Mouse (Mus musculus) liver, adult 2 months (tissue): ENCODE measurements around the gene Gemin5. TPM values are rescaled to one million over a fixed set of nuclear protein-coding genes. Genes with fewer than 3 reads are reported as not detected.
A peak's percentile ranks its signal among the peaks of the same experiment; 100 is the strongest.
"Not testable (repeated sequence)": the region's sequence is repeated elsewhere in the genome, so short reads cannot be mapped to it uniquely, and the experiment has no call there.

Experiments
- DNase-seq: peaks from one replicate; pipeline ENCODE4 v3.0.0-alpha.2; 2011; ENCODE audit warnings: low read depth, low spot score; ENCODE audit errors: extremely low read depth
- H3K27ac ChIP-seq: fragments of 200-500 bp; replicated peaks from 2 replicates; pipeline ENCODE4 v1.5.1; 2012; ENCODE audit warnings: low read depth, mild to moderate bottlenecking, control low read depth, inconsistent platforms, low read length; ENCODE audit not compliant: insufficient read depth
- H3K27me3 ChIP-seq: fragments of 200-500 bp; 2 replicates; pipeline ENCODE4 v1.6.1; 2012; ENCODE audit warnings: mild to moderate bottlenecking, moderate library complexity, low read length, inconsistent platforms; ENCODE audit not compliant: control insufficient read depth, insufficient read depth
- H3K36me3 ChIP-seq: fragments of 200-500 bp; 2 replicates; pipeline ENCODE4 v1.6.1; 2012; ENCODE audit warnings: low read length, inconsistent platforms; ENCODE audit not compliant: control insufficient read depth, insufficient read depth
- H3K4me1 ChIP-seq: fragments of 200-500 bp; 2 replicates; pipeline ENCODE4 v1.6.1; 2011; ENCODE audit warnings: low read length; ENCODE audit not compliant: control insufficient read depth, insufficient read depth
- H3K4me3 ChIP-seq: fragments of 200-500 bp; 2 replicates; pipeline ENCODE4 v1.5.1; 2011; ENCODE audit warnings: low read depth, mild to moderate bottlenecking, control low read depth, low read length, moderate library complexity; ENCODE audit not compliant: insufficient read depth
- H3K79me2 ChIP-seq: fragments of 200-500 bp; 2 replicates; pipeline ENCODE4 v1.6.1; 2012; ENCODE audit warnings: inconsistent platforms, mild to moderate bottlenecking, low read length, moderate library complexity; ENCODE audit not compliant: control insufficient read depth, insufficient read depth
- H3K9ac ChIP-seq: fragments of 200-500 bp; 2 replicates; pipeline ENCODE4 v1.6.1; 2012; ENCODE audit warnings: low read depth, mild to moderate bottlenecking, control low read depth, inconsistent platforms, low read length
- CTCF ChIP-seq: fragments of 200-500 bp; IDR thresholded peaks from 2 replicates; pipeline ENCODE4 v1.5.1; 2011; ENCODE audit warnings: low read depth, low read length, control low read depth
- POLR2A ChIP-seq: fragments of 200-500 bp; IDR thresholded peaks from 2 replicates; pipeline ENCODE4 v1.6.1; 2011; ENCODE audit warnings: low read length, control low read depth; ENCODE audit not compliant: insufficient read depth; ENCODE audit errors: extremely low read depth
- WGBS: fragments of 180-500 bp; shearing (Covaris S2); methylation state at CpG from one replicate; pipeline ENCODE4 v1.1.7; 2018; 5-methylcytosine and 5-hydroxymethylcytosine counted together
- polyA plus RNA-seq: library from polyadenylated mRNA; depleted of rRNA; stranded (reverse); fragments of >200 nt; gene quantifications from 2 replicates; pipeline ENCODE4 v1.2.3, GENCODE M21; 2012
- total RNA-seq: library from RNA; depleted of rRNA; stranded (reverse); fragments of >200 nt; gene quantifications from 2 replicates; pipeline ENCODE4 v1.2.3, GENCODE M21; 2014

The Gemin5 gene
- total and polyA plus RNA-seq, 2 experiments = 3.5 to 4.8 TPM

- H3K27me3 ChIP-seq = no peaks in the 10 kb centered on the region
- peak; percentile 82 for DNase-seq
- no peak overlapping the region for H3K9ac ChIP-seq
- H3K4me3 ChIP-seq = no peak overlapping the region
- no peaks in the 10 kb centered on the region for H3K36me3 ChIP-seq
- peaks cover 29% of the 10 kb centered on the region for H3K4me1 ChIP-seq
- 45% methylated on average over 4 of the region's 4 CpGs for WGBS
- H3K79me2 ChIP-seq = peaks cover 9% of the 10 kb centered on the region; the same call in 1 of the 2 replicates
- TF ChIP-seq POLR2A (no peak), CTCF (no peak)
- peak overlapping the region; percentile 91 for H3K27ac ChIP-seq
Measured at GRCm38 (mm10) chr11:58101194-58101720, 67.1 kb downstream of the Gemin5 start.

GRCm38 (mm10) chr11:58100006-58100405 lies 68.3 kb downstream of the Gemin5 start:
- peak overlapping the region; percentile 91 for H3K27ac ChIP-seq
- no peak overlapping the region for H3K4me3 ChIP-seq
- WGBS = 42% methylated on average over 2 of the region's 2 CpGs
- no peaks in the 10 kb centered on the region for H3K27me3 ChIP-seq
- peak; percentile 80 for DNase-seq
- TF ChIP-seq CTCF = no peak
- peaks cover 26% of the 10 kb centered on the region for H3K4me1 ChIP-seq
- H3K79me2 ChIP-seq = peaks cover under 1% of the 10 kb centered on the region; the same call in 1 of the 2 replicates
- no peak overlapping the region for H3K9ac ChIP-seq
- H3K36me3 ChIP-seq = no peaks in the 10 kb centered on the region

- 79% methylated on average over 5 of the region's 5 CpGs for WGBS
- peak; percentile 28; the same call in 1 of the 2 replicates for TF ChIP-seq CTCF
- H3K79me2 ChIP-seq, H3K27me3 ChIP-seq, H3K4me3 ChIP-seq, H3K36me3 ChIP-seq, DNase-seq, H3K9ac ChIP-seq: not testable (repeated sequence)
- peak overlapping the region; percentile 91 for H3K27ac ChIP-seq
- H3K4me1 ChIP-seq = peaks cover 29% of the 10 kb centered on the region
Measured at GRCm38 (mm10) chr11:58098366-58098720, 70.0 kb downstream of the Gemin5 start.

GRCm38 (mm10) chr11:58097621-58098365 lies 70.5 kb downstream of the Gemin5 start:
- H3K27ac ChIP-seq = peak overlapping the region; percentile 91
- H3K4me1 ChIP-seq = peaks cover 27% of the 10 kb centered on the region
- H3K27me3 ChIP-seq = no peaks in the 10 kb centered on the region
- peak overlapping the region; percentile 76 for H3K9ac ChIP-seq
- 5% methylated on average over 34 of the region's 38 CpGs for WGBS
- no peaks in the 10 kb centered on the region for H3K79me2 ChIP-seq
- no peak for TF ChIP-seq CTCF
- TF ChIP-seq POLR2A = no peak
- H3K4me3 ChIP-seq = peak overlapping the region; percentile 56
- DNase-seq = peak; percentile 84
- H3K36me3 ChIP-seq = no peaks in the 10 kb centered on the region

GRCm38 (mm10) chr11:58096821-58097620 lies 71.3 kb downstream of the Gemin5 start:
- Histone ChIP-seq H3K4me1 (peaks cover 27% of the 10 kb centered on the region), H3K79me2 (no peaks in the 10 kb centered on the region), H3K27ac (peak overlapping the region; percentile 84), H3K36me3 (no peaks in the 10 kb centered on the region), H3K27me3 (no peaks in the 10 kb centered on the region), H3K4me3 (peak overlapping the region; percentile 23; the same call in 1 of the 2 replicates), H3K9ac (peak overlapping the region; percentile 20; the same call in 1 of the 2 replicates)
- no peak for TF ChIP-seq POLR2A
- no peak for TF ChIP-seq CTCF
- DNase-seq = peak; percentile 48
- WGBS = 42% methylated on average over 20 of the region's 20 CpGs
